Mouse (Mus musculus) megakaryocyte, adult 5-6 weeks (primary cell): ENCODE data around the gene 9430097D07Rik. TPM values are rescaled to one million over a fixed set of nuclear protein-coding genes. Genes with fewer than 3 reads are reported as not detected.

ENCODE experiments used
- ATAC-seq: 2 replicates; pipeline ENCODE4 v1.8.0; 2016; ENCODE audit warnings: mild to moderate bottlenecking, inconsistent platforms; ENCODE audit not compliant: poor library complexity, severe bottlenecking
- total RNA-seq, 2 experiments: library from RNA; stranded (forward) in 1 of 2; stranded (reverse) in 1 of 2; fragments of 153-499, 151-499 nt in 1 of 2; fragments of 221-1000, 200-1000 nt in 1 of 2; gene quantifications; 2 replicates each; pipeline versions ENCODE4 v1.2.3 to v1.2.4; 2015 to 2017

9430097D07Rik gene
- total RNA-seq, 2 experiments from 2014 or later, result not detected

DNA sequence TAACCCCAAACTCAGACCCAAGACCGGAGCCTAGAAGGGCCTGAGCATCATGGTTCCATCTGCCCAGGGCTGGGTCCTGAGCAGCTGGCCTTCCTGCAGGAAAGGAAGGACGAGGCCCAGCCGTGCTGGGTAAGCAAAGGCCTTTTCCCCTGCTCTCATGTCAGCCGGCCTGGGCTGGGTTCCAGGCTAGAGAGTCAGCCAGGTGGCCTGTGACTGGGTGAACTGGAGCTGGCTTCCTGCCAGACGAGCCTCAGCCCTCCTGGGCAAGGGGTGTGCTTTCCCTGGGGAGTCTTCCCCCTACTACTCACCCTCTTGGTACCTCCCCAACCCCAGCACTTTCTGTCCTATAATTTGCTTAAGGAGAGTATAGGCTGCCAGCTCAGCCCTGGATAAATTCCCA lies 7.3 kb downstream of the 9430097D07Rik start:
- no peak for ATAC-seq

DNA sequence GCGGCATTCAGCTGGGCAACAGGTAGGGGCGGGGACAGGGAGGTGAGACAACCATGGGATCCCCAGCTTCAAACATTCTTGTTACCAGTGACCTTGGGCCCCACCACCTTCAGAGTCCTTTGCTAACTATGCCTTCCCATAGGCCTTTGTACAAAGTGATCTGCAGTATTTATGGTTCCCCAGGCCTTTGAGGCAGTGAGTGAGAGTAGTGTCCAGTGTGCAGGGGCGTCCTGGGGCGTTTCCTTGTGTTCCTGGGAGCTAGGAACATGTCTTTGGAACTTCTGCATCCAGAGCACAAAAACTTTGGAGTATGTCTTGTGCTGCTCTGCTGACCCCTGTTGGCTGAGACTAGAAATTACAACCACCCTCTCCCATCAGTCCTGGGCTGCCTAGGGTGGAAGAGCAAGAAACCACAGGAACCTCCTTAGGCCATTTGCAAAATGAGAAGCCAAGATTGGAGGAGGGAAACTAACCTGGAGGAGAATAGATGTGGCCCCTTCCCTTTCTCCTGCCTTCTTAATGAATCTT lies 8.9 kb downstream of the 9430097D07Rik start:
- ATAC-seq, result peak; percentile 56

DNA sequence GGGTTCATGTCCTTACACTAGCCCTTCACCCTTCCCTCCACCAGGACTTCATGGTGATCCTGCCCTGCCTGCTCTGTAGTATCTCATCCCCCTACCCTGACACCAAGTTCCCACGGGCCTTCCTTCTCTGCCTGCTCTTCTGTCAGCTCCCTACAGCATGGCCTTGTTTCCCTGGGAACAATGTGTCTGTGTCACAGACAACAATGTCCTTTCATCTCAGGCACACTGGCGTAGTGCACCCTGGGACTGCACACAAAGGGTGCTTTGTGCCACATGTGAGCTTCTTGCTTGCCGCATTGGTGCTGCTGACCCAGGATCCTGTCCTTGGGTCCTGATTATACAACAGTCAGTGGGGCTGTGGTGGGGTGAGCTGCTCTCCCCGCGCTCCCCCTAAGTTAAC lies 15.9 kb downstream of the 9430097D07Rik start:
- no peak for ATAC-seq

DNA sequence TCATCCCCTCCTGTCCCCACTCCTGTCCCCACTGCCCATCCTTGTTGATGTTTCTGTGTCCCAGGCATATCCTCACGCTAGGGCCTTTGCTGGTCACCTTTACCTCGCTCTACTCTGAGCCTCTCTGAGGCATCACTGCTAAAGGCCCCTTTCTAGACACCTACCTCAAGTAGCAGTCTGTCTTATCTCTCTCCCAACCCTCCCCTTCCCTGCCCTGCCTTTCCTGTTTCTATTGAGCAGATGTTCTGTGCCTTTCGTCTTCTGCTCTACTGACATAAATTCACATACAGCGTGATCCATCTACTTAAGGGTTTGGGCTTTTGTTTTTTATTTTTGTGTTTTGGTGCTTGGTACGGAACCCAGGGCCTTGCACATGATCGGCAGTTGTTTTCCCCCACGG lies 19.5 kb downstream of the 9430097D07Rik start:
- ATAC-seq, result no peak

DNA sequence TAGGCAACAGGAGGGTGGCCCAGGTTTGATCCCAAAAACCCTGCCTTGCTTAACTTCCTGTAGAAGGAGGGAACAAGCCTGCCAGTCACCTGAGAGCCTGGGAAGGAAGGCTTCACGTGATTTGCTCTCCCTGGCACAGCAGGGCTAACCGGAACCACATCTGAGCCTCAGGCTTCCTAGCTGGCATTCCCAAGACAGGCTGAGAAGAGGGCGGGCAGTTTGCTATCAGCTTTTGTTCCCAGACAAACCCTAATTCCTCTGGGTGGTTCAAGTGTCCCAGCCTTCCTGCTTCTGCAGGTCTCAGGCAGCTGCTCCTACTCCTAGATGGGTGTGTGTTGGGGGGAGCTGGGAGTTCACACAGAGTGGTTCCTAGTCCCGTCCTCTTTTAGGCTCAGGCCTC lies 20.0 kb downstream of the 9430097D07Rik start:
- no peak for ATAC-seq

DNA sequence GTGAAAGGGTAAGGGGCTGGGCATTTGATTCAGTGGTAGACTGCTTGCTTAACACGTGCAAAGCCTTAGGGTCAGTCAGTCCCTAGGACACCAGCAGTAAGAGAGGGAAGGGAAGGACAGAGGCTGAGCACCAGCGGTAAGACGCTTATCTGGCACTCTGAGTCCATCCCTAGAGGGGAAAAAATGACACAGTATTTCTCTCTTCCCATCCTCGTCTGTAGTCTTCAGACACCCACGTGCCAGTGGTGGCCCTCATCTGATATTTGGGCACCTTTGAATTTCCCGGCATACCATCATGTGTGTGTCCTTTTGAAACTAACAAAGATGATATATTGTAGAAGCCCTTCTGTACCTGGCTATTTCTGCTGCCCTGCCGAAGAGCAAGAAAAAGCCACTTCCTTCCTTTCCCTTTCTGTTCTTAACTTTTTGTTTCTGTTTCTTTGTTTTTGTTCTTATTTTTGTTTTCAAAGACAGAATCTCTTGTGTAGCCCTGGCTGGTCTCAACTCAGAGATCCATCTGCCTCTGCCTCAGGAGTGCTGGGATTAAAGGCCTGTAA lies 21.8 kb downstream of the 9430097D07Rik start:
- ATAC-seq, result no peak

DNA sequence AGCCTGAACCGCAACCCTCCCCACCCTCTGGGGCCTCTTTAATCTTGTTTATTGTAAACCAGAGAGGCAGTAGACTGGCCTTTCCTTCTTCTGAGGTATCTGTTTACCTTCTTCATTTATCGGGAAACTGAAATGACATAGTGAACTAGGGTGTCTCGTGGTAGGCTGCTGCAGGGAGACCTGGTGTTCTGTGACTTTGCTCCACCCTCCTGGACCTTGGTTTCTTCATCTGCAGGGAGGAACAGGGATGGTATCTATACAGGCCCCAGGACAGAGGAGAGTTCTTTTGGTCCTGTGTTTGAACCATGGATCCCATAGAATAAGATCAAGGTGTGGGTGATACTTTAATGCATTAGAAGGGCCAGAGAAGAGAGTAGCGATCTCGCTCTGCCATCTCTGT lies 24.2 kb downstream of the 9430097D07Rik start:
- ATAC-seq, result no peak

DNA sequence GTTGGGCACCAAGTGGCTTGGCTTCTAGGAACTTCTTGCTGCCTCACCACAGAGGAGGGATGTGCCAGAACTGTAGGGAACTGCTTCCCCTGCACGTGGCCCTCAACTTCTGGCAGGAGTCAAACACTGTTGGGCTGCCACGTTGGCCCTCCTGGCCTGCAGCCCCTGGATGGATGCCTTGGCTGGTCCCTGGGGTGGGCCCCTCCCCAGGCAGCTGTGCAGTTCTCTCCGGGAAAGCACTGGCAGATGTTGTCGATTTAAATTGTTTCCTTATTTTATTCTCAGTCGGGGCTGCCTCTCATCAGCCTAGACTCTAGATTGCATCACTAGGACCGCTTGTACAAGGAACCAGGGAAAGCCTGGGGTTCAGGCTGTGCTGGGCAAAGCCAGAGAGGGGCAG lies 25.7 kb downstream of the 9430097D07Rik start:
- no peak for ATAC-seq

DNA sequence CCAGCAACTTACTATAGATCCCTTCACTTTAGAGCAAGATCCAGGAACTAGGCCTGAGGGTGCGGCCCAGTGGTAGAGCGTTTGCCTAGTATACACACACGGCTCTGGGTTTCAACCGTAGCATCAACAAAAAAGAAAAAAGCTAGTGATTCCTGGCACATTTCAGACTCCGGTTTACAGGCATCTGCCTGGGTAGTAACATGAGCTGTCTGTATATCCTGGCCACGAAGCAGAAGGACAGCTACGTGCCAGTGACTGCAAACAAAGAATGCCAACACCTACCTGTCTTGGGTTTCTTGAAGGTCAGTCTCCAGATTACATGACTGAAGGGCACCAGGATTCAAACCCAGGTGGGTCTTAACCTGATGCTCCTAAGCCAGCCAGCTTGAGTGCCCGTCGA lies 26.3 kb downstream of the 9430097D07Rik start:
- ATAC-seq, result no peak

DNA sequence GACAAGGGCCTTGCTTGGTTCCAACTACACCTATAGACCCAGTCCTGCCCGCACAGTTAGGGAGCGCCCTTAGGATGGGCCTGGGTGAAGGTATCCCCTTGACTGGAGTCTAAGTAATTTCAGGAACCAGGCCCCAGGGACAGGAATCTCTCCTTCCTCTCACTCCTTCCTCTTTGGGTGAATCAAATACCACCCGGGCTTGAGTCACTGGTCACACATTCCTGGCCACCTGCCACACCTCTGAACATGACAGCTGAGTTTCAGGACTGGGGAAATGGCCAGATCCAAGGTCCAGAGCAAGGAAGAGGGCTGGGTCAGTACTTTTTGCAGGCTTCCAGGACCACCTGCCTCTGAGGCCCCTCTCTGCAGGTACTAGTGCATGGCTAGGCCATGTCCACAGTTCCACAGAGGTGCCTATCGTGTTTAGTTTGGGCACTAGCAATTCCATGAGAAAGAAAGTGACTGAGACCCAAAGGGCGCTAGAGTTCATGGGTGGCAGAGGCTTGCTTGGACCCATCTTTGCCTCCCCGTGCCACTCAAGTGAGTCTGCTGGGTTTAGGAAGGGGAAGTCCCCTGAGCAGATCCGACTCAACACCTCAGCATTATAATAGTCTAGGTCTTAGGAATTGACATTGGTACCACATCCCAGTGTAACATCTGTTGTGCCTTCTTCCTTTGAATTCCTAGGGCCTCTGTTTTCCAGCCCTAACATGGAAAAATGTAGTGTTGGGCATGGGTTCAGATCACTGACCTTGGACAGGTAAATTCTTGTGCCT lies 27.3 kb downstream of the 9430097D07Rik start:
- peak; percentile 51 for ATAC-seq

DNA sequence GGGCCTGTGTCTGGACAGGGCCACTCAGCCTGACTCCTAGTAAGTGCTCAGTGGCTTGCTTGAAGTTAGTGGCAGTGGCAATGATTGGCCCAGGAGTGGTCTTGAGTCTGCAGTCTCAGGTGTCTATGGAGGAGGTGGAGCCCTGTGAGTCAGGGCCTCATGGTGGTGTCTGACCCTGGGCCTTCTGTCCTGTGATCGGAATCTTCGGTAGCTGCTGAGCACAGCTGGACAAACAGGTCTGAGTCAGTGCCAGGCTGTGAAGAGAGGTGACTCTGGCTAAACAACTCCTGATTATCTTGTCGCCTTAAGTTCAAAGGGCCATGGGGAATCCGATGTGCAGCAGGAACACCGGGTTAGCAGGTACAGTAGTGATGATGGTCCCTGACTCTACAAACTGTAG lies 28.1 kb downstream of the 9430097D07Rik start:
- no peak for ATAC-seq

DNA sequence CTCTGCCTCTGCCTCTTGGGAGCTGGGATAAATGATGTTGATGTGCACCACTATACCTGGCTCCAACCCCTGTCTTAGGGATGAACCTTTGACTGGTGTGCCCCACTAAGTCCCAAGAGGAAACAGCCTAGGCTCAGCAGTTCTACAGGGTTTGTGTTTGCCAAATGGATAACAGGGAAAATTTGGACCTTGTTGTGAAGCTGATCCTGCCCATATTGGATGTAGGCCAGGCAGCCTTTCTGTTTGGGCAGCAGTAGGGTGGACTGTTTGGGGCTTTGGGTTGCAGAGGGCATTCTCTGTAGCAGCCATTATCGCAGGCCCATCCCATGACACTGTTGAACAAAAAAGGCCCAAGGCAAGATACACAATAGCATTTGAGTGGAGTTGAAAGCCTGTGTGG lies 28.5 kb downstream of the 9430097D07Rik start:
- no peak for ATAC-seq

DNA sequence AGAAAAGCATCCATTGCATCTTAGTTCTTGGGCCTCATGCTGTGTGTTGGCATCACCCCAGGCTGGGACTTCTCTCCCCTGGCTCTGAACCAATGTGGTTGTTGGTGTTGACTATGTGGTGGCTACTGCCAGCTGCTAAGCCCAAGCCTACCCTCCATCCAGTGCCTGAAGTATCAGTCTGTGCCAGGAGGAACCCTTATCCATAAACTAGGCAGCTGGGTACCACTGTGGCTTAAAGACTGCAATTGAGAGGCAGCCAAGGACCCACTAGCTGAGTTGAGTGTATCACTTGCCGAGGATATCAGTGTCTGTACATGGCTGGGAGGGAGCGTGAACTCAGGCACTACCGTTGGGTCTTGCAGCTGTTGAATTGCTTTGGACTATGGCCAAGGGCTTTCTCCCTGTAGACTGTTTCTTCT lies 32.4 kb downstream of the 9430097D07Rik start:
- ATAC-seq, result no peak

DNA sequence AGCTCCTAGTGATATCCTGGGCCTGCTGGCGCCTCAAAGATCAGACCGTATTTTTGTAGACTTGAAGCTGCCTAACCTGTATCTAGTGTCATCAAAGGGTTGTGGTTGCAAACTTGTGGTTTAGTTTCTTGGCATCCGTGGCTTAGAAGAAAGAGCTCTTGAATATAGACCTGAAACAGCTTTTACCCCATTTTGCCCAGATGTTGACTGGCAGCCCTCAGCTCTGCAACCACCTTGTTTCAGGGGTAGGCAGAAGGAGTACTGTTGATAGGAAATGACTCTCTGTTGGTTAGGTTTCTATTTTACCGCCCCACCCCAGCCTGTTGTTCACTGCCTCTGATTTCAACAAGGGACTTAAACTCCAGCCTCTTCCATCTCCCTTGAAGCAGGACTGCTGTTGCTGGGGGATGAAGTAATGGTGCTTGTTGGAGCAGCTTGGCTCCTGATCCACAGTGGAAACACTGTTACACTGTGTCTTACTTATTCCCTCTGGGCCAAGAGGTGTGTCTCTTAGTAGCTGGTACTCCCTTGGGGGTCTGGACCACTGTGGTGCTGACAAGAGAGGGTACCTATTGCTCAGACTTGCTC lies 33.4 kb downstream of the 9430097D07Rik start:
- peak; percentile 20; the same call in 1 of the 2 replicates for ATAC-seq

DNA sequence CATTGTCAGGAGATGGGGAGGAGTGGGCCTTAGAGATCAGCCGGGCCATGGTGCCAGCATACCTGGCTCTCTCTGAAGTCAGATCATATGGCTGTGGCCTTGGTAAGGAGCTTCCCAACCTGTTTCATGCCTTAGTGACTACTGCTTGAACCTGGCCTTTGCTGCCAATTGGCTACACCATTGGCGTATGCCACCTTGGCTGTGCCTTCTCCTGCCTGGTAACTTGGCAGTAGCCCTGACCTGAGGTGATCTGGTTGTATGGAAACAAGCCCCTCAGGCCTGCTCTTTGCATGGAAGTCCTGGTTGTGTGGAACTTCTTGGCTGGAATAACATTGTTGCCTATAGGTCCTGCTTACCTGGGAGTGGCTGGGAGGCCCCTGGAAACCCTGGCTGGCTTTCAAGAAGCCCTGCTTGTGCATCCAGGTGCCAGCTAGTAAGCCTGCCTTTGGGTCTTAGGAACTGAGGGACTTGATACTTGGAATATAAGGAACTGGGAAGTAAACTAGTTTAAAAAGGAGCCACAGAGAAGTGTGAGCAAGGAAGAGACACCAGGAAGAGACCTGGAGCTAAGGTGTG lies 34.1 kb downstream of the 9430097D07Rik start:
- no peak for ATAC-seq

DNA sequence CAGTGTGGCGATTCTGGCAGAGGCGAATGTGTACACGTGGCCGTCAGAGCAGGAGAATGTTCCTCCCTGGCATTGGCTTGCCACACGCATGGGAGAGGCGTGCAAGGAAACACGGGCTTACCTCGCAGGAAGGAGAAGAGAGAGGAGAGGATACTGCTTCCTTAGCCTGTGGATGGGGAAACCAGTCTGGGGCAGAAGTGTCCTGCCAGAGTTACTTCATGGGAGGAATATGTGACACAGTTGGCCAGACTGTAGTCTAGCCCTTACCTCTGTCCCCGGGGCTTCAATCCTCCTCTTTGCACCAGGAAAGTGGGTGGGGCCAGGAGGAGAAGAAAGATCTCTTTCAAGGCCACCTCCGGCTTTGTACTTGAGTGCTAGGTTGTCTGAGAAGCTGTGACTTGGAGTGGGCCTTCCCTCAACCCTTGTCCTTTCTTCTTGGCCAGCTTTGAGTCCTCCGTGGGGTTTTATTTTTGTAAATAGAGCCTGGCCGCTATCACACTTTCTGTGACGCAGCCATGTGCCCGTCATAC lies 36.0 kb downstream of the 9430097D07Rik start:
- no peak for ATAC-seq

DNA sequence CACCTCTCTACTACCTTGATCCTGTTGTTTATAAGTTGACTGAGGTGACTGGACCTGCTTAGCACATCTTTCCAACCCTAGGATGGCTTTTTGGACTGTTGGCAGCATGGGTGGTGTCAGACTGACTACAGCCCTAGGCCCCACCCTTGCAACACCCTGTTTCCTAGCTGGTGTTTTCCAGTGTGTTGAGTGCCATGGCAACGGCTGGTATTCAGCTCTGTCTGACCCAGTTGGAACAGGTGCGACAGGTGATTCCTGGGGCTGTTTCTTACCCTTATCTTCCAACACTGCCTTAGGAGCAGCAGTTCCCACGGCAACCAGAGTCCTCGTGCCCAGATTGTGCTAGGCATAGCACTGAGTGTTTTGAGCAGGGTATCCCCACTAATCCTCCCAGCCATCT lies 37.0 kb downstream of the 9430097D07Rik start:
- no peak for ATAC-seq

DNA sequence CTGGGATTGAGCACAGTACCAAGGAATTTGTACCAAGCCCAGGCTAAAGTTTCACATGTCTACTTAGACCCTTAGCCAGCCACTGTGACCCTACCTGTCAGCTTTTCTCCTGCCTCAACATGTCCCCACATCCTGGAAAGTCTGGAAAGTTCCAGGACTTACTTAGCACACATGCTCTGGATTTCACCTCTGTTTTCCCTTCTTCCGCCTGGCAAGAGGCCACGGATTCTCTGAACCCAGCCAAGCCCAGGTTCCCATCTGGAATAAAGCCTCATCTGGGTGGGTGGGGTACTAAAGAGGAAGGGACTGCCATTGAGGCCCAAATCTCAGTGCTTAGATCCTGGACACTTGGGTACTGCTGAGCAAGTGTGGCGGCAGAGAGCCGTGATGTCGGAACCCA lies 37.5 kb downstream of the 9430097D07Rik start:
- no peak for ATAC-seq

DNA sequence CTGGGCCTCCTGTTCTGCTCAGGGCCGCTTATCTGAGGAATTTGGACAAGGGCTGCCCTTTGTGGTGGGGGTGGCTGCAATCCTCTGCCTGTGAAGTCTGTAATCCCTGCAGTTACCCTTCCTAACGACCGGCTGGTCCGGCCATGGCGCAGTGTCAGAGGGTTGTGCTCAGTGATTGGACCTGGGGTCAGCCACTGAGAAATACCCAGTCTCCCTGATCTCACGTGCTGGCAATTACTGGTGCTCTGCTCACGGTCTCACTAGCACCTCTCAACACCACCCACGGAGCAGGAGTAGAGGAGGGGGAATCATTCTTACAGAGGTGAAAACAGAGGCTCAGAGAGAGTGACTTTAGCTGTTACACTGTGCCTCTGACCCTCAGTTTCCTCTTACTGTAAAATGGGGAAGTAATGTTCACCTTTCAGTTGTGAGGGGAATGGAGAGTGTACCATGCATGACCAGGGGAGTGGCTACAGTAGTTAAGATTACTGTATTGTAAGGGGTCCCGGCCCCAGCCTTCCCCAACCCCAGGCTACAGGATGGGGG lies 38.1 kb downstream of the 9430097D07Rik start:
- peak; percentile 37 for ATAC-seq

DNA sequence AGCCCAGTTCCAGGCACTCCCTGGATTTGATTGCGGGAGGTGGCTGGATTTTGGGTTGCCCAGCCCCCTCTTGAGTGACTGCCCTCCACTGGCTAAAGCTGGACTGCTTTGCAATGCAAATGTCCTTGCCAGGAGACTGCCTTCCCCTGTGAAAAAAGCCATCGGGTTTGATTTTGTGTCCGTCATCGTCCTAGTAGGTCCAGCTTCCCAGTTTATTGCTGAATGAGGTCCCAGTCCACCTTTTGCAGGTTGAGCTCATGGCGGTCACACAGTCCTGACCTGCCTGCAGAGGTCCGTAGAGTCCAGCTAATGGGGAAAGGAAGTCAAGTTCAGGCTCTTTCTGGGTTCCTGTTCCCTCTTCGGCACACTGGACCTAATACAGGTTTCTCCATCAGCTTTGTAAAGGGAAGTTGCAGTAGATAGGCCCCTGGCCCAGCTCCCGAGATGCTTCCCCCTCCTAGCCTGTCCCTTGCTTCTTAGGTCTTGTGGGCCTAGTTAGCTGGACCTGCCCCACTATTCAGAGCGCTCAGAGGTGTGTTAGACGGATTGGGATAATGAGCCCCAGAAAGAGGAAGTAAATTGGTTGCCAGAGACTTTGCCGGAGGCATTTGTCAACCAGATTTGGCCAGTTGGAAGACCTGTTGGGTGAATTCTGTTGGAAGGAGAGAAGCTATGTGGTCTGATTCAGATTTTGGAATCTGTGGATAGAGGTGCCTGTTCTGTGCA lies 38.7 kb downstream of the 9430097D07Rik start:
- ATAC-seq, result peak; percentile 63
